Mouse (Mus musculus) liver, adult (tissue): Measurements from ENCODE around the gene Prtn3.

Source experiments
- GATA4 ChIP-seq: IDR thresholded peaks from 2 replicates; pipeline ENCODE4 v1.6.1; 2014; ENCODE audit warnings: mild to moderate bottlenecking, low read length; ENCODE audit not compliant: insufficient replicate concordance

Prtn3 gene

GRCm38 (mm10) chr10:79914131-79914947 lies 40.1 kb downstream of the Prtn3 start:
- TF ChIP-seq GATA4: no peak

DNA sequence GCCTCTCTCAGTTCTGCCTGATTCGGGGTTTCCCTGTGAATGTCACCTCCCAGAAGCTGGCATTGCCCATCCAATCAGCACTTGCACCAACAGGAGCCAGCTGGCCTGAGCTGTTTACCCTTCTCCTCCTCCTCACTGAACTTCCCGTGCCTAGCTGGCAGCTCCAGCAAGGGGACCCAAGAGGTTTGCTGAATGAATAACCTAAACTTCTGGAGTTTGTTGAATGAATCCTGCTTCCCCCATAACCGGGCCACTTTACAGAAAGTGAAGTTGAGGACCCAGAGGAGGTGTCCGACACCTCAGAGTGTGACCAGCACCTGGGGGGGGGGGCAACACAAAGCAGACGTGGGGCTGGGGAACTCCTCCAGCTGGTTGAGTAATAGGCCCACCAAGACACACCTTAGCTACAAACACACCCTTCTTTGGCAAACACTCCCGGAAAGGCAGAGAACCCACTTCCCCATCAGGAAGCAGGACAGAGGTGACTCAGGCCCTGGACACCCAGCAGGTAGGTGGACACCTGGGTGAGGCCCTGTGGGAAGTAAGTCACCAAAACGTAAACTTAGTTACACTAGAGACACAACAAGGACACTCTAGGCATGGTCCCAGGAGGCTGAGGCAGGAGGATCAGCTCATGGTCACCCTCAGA lies 40.8 kb downstream of the Prtn3 start:
- no peak for TF ChIP-seq GATA4

DNA sequence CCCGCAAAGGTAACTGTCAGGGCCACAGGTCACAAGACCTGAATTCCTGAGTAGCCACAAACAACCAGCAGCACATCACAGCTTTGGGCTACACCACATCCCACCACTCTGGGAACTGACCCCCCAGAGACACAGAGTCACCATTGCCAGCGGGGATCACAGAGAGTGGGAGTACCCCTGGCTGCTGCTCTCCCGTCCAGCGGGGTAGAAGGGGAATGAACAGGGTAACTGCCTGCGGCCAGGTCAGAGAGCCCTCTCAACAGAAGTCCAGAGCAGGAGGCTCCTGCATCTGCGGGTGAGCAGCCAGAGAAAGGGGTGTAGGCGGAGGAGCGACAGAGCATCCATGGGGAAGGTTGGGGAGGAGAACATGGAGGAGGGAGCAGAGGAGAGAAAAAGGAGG lies 41.8 kb downstream of the Prtn3 start:
- no peak for TF ChIP-seq GATA4

GRCm38 (mm10) chr10:79916808-79917531 lies 42.7 kb downstream of the Prtn3 start, which contains the start of gene Kiss1r:
Gene Kiss1r (plus strand): TSS chr10:79916971.
- no peak for TF ChIP-seq GATA4

- no peak for TF ChIP-seq GATA4
Observed at GRCm38 (mm10) chr10:79917532-79918100, 43.3 kb downstream of the Prtn3 start.

- no peak for TF ChIP-seq GATA4
Observed at GRCm38 (mm10) chr10:79918231-79919078, 44.2 kb downstream of the Prtn3 start.

GRCm38 (mm10) chr10:79919251-79919849 lies 45.1 kb downstream of the Prtn3 start:
- TF ChIP-seq GATA4: no peak

- TF ChIP-seq GATA4: no peak
Observed at GRCm38 (mm10) chr10:79920056-79920890, 46.0 kb downstream of the Prtn3 start.

DNA sequence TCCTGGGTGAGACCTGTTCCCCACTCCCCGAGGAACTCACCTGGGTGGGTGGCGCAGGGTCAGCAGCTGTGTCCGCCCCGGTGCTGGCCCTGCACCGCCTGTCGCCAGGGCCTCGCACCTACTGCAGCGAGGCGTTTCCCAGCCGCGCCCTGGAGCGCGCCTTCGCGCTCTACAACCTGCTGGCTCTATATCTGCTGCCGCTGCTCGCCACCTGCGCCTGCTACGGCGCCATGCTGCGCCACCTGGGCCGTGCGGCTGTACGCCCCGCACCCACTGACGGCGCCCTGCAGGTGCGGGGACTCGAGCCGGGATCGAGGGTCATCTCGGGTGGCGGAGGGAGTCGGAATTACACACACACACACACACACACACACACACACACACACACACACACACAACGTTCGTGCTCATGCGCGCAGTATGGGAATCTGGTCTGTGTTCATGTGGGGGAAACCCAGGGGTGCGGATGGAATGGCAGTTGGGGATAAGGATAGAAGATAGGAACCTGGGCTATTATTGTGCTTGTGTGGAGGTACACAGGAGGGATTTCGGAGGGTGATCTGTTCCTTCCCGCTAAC lies 46.8 kb downstream of the Prtn3 start, which contains the start of gene R3hdm4:
Gene R3hdm4 (minus strand): TSS at position 251 of the 578 bp plus-strand sequence.
- no peak for TF ChIP-seq GATA4

GRCm38 (mm10) chr10:79921572-79921971 lies 47.3 kb downstream of the Prtn3 start:
- TF ChIP-seq GATA4: no peak

GRCm38 (mm10) chr10:79924998-79925784 lies 50.9 kb downstream of the Prtn3 start:
- TF ChIP-seq GATA4: no peak; the same call in 1 of the 2 replicates
